31 mouse cellular contexts compared by ENCODE assay signal in the genomic region with DNA sequence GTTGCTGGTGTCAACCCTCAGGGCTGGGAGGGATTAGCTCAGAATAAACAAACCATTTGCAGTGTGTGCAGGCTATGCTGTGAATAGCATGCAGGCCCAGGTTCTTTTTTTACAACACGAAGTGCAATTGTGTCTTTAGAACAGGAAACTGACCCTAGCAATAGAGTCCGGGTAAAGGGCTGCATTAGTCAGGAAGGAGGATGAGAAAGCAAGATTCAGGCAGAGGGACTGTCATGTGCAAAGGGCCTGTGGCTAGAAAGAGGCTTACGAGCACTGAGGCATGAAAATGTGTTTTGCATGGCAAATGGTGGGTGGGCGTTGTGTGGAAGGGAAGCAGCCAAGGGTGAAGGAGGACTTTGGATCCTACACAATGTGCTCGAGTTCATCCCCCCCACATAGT. TPM values are rescaled to one million over a fixed set of nuclear protein-coding genes. Genes with fewer than 3 reads are reported as not detected.
"Had no signal": no experiment of that assay in that cellular context is flagged by ENCODE, and none has a peak within 500 bp of the region (broad histone marks: within the 10 kb centered on the region; RNA-seq: fewer than 3 reads in every experiment).

No protein-coding gene starts in this region.

- H3K4me1 ChIP-seq: embryonic facial prominence, embryonic 10.5 days; embryonic facial prominence, embryonic 12.5 days; embryonic facial prominence, embryonic 13.5 days; embryonic facial prominence, embryonic 15.5 days; forebrain, embryonic 12.5 days; forebrain, embryonic 13.5 days; forebrain, embryonic 15.5 days had no signal

- H3K4me3 ChIP-seq: embryonic facial prominence, embryonic 10.5 days; embryonic facial prominence, embryonic 12.5 days; embryonic facial prominence, embryonic 13.5 days; embryonic facial prominence, embryonic 15.5 days; erythroblast, embryonic 14.5 days; forebrain, embryonic 10.5 days; forebrain, embryonic 12.5 days; forebrain, embryonic 13.5 days; forebrain, embryonic 15.5 days; gastrocnemius, adult 2 months; heart, adult 2 months had no signal

- H3K27me3 ChIP-seq: embryonic facial prominence, embryonic 12.5 days; embryonic facial prominence, embryonic 13.5 days; embryonic facial prominence, embryonic 15.5 days; forebrain, embryonic 12.5 days; forebrain, embryonic 13.5 days; forebrain, embryonic 15.5 days had no signal

- H3K27ac ChIP-seq: embryonic facial prominence, embryonic 10.5 days; embryonic facial prominence, embryonic 12.5 days; embryonic facial prominence, embryonic 13.5 days; embryonic facial prominence, embryonic 15.5 days; forebrain, embryonic 10.5 days; forebrain, embryonic 12.5 days; forebrain, embryonic 13.5 days; forebrain, embryonic 15.5 days; gastrocnemius, adult 2 months; heart, adult 2 months had no signal

- H3K9me3 ChIP-seq: embryonic facial prominence, embryonic 10.5 days; embryonic facial prominence, embryonic 12.5 days; embryonic facial prominence, embryonic 13.5 days; embryonic facial prominence, embryonic 15.5 days; forebrain, embryonic 10.5 days; forebrain, embryonic 12.5 days; forebrain, embryonic 13.5 days; forebrain, embryonic 15.5 days had no signal

- ATAC-seq: forebrain, embryonic 13.5 days; forebrain, embryonic 14.5 days; forebrain, embryonic 15.5 days; forebrain, embryonic 16.5 days; forebrain, postnatal 0 days had no signal

- DNase-seq: cerebellum, adult 9-10 months; cerebellum, adult 9-11 months; cerebellum, postnatal 10 days; cerebellum, postnatal 14 days; cerebellum, postnatal 25 days; cerebellum, postnatal 36 days; embryo, embryonic 11 days; forebrain, postnatal 0 days; gastrocnemius, adult 2 months; gastrocnemius, postnatal 10 days; gastrocnemius, postnatal 14 days; gastrocnemius, postnatal 25 days; gastrocnemius, postnatal 36 days; heart, adult 11 months; heart, adult 18-20 months; heart, adult 2 months had no signal

- H3K4me2 ChIP-seq: embryonic facial prominence, embryonic 12.5 days; embryonic facial prominence, embryonic 13.5 days; embryonic facial prominence, embryonic 15.5 days; forebrain, embryonic 12.5 days; forebrain, embryonic 13.5 days; forebrain, embryonic 15.5 days had no signal

- H3K36me3 ChIP-seq: embryonic facial prominence, embryonic 10.5 days; embryonic facial prominence, embryonic 12.5 days; embryonic facial prominence, embryonic 13.5 days; embryonic facial prominence, embryonic 15.5 days; forebrain, embryonic 10.5 days; forebrain, embryonic 12.5 days; forebrain, embryonic 15.5 days had no signal

- H3K9ac ChIP-seq: embryonic facial prominence, embryonic 12.5 days; embryonic facial prominence, embryonic 13.5 days; embryonic facial prominence, embryonic 15.5 days; forebrain, embryonic 12.5 days; forebrain, embryonic 13.5 days; forebrain, embryonic 15.5 days; forebrain, postnatal 0 days had no signal

RNA-seq across cellular contexts. Expression of a gene that starts 26.8 kb away (rescaled TPM):
- total RNA-seq: common myeloid progenitor, adult 5-6 weeks; gastrocnemius, adult 18-20 months; gastrocnemius, adult 2 months; gastrocnemius, adult 8-10 months; gastrocnemius, postnatal 14 days; gastrocnemius, postnatal 25 days; gastrocnemius, postnatal 36 days; granulocyte monocyte progenitor cell, adult 5-6 weeks; heart, adult 18-20 months; heart, adult 2 months had no signal
